Mouse (Mus musculus): ENCODE measurements around the gene Rpl23.

Gene Rpl23

DNA sequence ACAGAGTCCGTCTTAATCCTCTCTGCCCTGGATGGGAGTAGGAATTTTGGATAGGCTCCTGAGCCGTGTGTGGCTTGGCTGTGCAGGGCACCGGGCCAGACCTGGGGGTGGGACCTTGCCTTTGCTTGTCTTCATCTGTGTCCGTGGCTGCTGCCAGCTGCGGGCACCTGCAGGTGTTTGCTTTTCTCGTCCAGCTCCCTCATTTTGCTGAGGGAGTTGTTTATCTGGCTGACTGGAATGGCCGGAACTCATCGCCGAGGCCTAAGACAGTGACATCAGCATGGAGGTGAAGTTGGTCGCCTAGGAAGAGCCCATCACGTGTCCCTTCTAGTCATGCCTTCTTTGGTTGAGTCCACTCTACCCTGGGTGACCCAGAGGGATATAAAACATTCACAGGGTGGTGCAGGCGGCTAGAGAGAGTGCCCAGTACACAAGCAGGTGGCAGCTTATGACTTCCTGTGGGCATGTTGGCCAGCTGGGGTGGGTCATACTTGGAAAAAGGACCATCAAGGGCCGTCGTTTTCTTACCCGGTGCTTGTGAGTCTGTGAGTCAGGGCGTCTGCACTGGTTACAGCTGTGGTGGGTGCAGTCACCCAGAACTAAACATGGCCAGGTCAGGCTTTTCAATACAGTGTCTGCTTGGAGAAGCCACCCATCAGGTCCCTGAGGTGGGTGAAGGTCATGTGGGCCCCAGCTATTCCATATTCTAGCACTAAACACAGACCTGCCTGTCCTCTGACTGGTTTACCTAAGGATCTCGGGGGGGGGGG, 31.7 kb upstream of the Rpl23 start:
- DNase-seq: no peak

DNA sequence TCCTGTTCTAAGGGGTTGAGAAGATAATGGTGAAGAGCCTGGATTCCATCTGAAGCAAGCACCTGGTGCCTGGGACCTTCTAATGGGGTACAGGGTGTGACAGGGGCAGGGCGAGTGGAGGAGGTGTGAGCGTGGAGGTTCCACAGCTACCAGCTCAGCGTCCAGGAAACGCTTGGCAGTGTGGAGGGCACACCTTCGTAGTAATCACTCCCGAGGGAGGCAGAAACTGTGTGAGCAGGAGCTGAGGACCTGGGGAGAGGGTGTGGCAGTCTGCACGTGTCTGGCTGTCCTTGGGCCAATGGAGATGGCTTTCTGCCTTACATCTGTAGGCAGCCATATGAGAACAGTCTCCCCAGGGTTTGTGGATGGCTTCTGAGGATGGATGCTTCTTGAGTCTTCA, 30.8 kb upstream of the Rpl23 start:
- no peak for DNase-seq

DNA sequence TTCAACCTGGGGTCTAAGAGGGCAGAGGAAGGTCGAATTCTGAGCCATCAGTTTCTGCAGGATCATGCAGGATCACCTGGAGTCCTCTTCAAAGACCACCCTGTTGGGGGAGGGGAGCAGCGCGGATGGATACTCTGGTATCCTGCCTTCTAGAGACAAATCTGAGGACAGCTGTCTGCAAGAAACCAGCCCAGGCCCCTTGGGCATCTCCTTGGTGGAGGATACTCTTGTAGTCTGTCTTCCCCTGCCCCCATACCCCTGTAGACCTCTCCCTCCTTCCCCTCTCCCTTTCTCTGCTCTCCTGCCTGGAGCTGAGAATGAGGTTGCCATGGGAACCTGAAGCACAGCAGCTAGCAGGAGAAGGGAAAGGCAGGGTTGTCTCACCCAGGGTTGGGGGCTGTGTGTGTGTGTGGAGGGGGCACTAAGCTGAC, 30.3 kb upstream of the Rpl23 start:
- no peak for DNase-seq

DNA sequence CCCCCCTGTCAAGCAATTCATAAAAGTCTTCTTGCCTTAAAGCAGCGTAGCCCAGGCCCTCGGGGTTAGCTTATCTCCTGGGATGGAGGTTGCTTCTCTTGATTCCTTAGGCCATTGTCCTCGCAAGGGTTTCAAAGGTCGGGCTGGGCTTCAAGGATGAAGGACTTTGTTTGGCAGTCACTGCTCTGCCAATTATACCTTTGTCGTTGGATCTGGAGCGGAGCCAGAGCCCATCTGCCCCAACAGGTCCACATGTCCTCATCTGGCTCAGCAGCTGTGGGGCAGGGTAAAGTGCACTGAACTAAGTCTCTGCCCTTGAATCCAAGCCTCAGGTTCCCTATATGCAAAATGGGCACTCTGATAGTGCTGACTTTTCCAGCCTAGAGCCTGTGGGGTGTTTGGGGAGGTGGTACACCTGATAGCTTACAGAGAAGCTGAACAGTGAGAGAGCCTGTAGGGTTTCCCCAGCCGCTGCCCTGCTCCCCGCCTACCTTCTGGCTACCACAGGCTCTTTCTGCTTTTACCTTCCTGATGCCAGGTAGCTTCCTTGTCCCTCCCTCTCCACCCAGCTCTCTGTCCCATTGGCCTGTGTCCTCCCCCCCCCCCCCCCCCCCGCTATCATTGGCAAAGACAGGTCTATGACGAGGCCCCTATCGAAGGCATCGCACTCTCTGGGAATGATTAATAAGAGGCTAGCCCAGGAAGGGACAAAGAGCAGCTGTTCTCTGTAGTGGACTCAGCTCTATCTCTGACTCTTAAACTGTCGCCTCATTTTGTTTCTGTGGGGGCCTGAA, 29.5 kb upstream of the Rpl23 start:
- no peak for DNase-seq

- no peak for DNase-seq
Observed at GRCm38 (mm10) chr11:97810970-97811369, 28.7 kb upstream of the Rpl23 start.

- peak; percentile 53 for DNase-seq
Observed at GRCm38 (mm10) chr11:97810356-97810755, 28.1 kb upstream of the Rpl23 start.

DNA sequence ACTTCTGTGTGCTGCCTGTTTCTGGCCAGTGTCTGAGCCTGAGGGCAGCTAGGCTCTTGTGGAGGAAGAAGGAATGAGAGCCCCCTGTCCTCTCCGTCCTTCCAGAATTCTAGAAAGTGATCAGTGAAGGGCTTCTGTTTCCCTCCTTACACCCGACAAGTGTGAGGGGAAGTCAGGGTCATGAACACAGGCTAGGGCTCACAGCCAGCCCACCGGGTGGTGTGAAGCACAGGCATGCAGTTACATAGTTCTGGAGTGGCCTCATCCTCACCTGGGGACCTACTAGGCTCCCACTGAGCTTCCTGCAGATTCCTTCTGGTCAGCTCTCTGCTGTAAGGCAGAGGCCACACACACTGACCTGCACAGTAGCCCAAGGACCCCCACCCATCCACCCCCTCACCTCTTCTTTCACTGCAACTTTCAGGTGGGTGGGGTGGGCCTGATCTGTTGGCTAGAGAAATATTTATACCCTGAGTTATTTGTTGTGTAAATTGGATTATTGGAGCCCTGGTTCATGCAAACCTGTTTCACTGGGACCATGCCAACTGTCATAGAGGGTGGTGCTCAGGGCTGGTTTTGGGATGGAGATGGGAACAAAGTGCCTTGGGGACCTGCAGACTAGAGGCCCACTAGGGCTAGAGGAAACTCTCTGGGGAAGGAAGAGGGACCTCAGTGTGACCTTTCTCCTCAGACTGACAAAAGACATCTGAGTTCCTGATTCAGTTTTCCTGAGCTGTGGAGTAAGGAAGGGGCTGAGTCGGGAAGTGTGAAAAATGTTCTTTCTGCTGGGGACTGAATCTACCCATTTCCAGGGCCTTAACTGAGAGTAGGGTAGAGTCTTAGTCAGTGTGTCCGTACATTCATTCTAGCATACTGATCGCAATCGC, 27.2 kb upstream of the Rpl23 start:
- DNase-seq: peak; percentile 64

DNA sequence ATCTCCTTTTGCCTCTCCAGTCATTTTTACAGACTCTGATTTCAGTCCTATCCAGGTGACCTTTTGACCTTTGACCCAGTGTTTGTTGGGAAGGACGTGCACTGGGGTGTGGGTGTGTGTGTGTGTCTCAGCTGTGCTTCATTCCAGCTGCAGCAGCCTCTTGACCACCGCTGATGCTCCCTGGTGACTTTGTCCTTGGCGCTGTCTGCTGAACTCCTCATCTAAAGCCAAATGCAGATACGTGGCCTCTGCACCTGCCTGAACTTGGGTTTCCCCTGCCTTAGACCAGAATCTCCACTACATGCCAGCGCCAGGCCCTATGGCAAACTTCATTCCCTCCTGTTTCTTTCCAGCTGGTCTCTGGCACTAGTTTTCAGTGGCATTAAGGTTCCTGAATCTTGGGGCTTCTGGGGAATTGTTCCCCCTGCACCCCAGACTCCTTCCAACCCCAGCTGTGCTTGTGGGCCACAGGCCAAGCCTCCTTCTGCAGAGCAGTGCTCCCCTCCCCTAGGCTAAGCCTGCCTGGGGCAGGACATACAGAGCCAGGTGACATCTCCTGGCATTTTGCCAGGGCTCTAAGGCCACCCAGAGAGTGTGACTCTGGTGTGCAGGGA, 26.5 kb upstream of the Rpl23 start:
- peak; percentile 77 for DNase-seq

GRCm38 (mm10) chr11:97808093-97808492, 25.9 kb upstream of the Rpl23 start:
- peak; percentile 51 for DNase-seq

DNA sequence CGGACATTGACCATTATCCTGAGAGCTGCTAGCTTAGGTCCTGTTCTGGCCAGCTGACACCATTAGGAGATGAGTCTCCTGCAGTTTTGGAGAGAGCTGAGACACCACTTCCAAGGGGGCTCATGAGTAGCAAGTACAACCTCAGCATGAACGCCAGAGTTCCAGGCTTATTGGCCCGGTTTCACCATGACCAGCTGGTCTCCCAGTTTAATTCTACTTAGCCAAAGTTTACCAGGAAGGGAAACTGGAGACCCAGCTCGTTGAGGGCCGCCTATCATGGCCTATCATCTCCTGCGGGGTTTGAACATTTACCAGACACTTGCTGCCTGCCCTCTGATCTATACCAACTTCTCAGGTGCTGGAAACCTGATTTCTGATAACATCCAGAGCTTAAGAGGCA, 25.4 kb upstream of the Rpl23 start:
- DNase-seq: peak; percentile 47

DNA sequence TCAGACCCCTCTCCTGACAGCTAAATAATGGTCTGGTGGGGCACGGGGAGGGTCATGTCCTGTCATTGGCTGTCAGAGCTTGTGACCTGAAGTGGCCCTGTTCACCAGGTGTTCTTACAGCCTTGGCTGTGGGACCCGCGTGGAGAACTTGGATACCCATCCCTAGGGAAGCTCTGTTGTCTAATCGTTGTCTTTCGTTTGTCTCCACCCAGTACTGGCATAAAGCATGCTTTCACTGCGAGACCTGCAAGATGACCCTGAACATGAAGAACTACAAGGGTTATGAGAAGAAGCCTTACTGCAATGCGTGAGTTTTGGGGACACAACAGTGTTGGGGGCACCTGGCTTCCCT, 24.4 kb upstream of the Rpl23 start:
- peak; percentile 40 for DNase-seq

DNA sequence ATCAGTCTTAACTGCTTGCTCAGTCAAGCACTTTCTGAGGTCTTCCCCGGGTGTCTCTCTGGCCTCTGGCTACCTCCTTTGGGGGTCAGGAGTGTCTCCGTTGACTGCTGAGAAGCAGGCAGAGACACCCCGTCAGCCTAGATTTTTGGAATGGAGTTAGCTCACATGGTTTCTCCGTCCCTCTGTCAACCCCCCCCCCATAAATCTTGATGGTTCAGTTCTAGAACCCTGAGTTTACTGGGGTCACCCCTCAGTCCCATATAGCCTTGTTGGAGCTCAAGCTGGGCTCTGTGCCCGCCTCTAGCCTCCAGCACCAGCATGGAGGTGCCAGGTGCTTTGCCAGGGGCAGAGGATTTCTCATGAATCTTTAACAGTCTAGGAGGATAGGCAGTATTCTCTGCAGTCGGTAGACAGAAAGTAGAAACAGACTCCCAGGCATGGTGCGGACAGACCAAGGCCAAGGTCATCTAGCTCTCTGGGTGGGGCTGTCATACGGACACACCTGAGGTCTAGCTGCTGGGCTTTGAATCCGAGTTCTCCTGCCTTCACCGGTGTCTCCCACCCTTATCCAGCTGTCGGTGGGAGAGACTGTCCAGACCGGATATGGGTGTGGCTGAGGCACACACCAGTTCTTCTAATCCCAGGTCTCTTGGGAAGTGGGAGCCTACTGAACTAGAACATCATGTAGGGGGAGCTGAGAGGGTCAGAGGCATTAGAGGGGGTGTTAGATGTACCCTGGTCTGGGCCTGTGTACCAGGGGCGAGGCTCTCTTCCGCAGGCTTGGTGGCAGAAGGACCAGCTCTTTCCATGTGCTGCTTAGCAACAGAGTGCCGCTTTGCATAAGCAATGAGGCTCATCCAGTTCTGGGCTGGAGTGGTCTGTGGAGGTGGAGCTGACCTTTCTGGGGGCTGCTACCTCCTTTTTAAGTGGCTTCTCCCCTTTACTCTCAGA, 23.7 kb upstream of the Rpl23 start:
- peak; percentile 59 for DNase-seq

DNA sequence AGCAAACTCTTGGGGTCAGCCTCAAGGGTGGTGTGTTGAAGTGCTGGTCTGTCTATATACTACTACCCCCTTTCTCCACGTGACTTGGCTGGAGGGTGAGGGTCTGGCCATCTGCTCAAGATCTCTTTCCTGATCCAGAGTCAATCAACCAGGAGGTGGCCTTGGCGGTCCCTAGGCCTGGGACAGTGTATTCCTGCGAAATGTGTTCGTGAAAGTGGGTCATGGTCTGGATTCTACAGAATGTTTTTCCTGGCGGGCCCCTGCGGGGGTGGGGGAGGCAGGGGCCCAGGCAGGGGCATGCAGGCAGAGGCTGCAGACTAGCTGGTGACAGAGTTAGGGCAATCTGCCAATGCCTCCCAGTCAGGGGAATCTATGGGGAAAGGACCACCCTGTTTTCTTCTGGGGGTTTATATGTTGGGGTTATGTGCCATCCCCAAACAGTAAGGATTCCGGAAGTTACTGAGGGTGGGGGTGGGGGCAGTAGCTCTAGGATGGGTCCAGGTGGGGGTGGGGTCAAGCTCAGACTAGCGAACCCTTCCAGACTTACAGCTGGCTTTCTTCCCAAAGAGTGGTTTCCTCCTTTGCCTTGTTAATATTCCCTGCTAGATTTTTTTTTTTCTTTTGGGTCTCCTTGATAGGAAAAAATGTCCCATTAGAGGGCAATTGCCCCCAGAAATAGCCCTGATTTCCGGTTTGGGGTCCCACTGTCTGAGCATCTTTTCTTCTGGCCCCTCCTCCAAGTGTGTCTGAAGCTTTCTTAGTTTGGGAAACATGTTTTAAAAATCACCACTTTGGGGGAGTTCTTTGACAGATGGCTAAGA, 22.8 kb upstream of the Rpl23 start:
- peak; percentile 57 for DNase-seq

DNA sequence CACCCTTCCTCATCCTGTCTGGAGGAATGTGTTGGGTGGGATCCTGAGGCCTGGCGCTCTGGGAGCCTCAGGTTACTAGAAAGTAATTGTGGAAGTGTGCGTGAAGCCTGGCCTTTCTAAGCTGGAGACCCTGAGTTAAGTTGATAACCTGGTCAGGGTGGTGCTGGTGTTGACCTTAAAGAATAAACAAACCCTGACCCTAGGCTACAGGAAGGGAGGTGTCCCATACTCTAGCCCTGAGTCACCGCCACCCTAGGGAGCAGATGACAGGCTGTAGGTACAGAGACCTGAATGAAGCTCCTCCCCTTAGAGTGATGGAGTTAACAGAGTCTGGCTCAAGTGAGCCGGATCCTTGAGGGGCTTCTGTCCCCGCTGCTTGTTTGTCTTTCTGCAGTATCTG, 21.6 kb upstream of the Rpl23 start:
- no peak for DNase-seq

GRCm38 (mm10) chr11:97802495-97802894, 20.3 kb upstream of the Rpl23 start:
- no peak for DNase-seq

- no peak for DNase-seq
Observed at GRCm38 (mm10) chr11:97802194-97802470, 19.9 kb upstream of the Rpl23 start.

DNA sequence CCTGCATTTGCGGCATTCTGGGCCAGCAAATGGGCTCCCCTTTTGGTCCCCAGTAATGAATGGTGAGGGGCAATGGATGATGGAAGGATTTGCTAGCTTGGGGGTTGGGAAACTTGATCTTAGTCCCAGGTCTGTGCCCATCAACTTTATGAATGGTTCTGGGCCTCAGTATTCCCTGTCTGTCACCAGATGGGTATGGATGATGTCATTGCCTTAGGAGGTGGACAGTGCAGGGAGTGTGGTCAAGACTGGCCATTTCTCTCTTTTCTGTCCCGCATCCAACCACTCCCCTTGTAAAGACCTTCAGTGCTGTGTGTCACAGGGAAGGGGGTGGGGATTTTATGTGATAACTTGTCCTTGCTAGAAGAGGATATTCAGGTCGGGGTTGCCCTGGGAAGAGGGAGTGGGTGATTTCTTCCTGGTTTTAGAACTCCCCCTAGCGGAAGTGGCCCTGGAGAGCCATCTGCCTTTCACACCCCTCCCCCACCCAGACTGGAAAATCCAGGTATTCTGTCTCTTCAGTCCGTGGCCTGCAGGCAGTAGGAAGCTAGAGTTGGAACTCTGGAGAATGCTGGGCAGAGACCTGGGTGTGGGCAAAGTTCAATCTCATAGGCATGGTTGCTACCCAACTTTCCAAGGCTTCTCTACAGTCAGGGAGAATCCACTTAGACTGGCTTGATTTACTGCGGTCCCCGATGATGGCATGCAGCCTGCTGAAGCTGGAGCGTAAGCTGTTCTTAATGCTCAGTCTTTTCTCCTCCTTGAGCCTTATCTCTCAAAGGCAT, 19.4 kb upstream of the Rpl23 start:
- peak; percentile 78 for DNase-seq

DNA sequence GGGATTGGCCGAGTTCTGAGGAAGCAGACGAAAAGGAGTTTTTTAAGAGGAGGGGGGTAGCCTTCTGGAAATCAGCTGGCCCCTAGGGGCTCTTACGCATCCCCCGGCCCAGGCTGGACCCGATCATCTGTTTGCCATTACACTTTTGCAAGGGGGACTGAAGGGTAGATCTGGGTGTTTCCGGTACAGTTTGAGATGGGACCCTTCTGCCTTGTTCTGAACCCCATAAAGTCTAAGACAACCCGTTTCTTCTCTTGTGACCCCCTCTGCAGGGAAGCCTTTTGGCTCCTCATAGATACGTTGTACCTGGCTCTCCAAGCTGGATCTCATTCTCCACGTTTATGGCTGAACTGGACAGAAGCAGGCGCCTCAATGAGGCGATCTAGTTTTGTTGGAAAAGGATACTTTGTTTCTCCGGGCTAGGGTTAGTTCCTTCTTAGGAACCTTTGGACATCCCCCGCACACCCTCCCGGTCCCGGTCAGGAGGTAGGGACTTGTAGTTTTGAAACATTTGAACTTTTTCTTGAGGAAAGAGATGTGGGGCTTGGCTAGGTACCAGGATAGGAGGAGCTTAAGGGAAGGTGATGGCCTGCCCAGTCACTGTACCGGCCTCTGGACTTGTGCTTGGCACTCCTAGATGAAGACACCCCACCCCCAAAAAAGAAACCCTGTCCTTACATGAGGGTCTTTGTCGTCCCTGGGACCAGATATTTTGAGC, 18.6 kb upstream of the Rpl23 start:
- no peak for DNase-seq

GRCm38 (mm10) chr11:97799994-97800690, 17.9 kb upstream of the Rpl23 start:
- no peak for DNase-seq
